Mouse (Mus musculus) bone marrow, adult 2 months (tissue): ENCODE results near the gene Sox14.

Experiments used
- CTCF ChIP-seq: fragments of 200-500 bp; IDR thresholded peaks from 2 replicates; pipeline ENCODE4 v1.5.1; 2011; ENCODE audit warnings: low read length, control low read depth; ENCODE audit not compliant: control insufficient read depth, insufficient read depth
- POLR2A ChIP-seq: fragments of 200-500 bp; IDR thresholded peaks from 2 replicates; pipeline ENCODE4 v1.6.1; 2011; ENCODE audit warnings: low read depth, mild to moderate bottlenecking, control low read depth, low read length, borderline replicate concordance; ENCODE audit not compliant: control insufficient read depth

DNA sequence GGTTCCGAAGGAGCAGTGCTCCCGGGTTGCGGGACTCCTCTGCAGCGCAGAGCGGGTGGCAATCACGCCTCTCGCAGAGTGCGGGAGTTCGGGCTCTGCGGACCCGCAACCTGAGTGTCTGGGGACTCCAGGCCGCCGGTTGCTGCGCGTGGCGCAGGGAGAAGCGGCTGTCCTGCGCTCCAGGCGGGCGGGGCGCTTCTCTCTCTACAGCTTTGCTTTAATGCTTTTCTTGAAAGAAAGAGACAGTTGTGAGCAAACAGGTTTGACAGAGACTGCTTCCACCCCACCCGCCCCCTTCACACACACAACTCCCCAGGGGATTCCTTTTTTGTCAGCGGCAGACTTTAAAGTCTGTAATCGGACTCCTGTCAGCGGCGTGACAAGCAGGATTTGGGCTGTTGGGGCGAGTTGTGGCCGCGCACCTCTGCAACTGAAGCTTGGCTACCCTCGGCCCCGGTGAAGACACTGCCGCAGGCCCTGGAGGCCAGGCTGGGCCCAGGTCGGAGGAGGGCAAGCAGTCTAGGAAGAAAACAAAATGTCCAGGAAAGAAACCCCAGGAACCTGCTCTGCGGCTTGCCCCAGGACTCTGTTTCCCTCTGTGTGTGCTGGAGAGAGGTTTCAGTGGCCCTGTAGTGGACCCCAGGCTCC lies 4.3 kb downstream of the Sox14 start:
- TF ChIP-seq CTCF = no peak
- no peak for TF ChIP-seq POLR2A
